In genomic region chr11:32554141-32555091, GRCm38 (mm10) we compare ENCODE assay signal across 11 mouse cellular contexts. TPM values are rescaled to one million over a fixed set of nuclear protein-coding genes. Genes with fewer than 3 reads are reported as not detected.
DNase-seq lines count a peak whose midpoint lies in the region; ATAC-seq and TF ChIP-seq lines count a peak whose summit lies in the region.
"Had no signal": no experiment of that assay in that cellular context is flagged by ENCODE, and none has a peak within 500 bp of the region (broad histone marks: within the 10 kb centered on the region; RNA-seq: fewer than 3 reads in every experiment).

No protein-coding gene starts in this region.

- H3K27ac ChIP-seq in spleen, adult 2 months (ENCODE audit: insufficient read depth, low read length), result peak overlapping the region; percentile 87
- no peak overlapping the region for H3K27ac ChIP-seq in liver, embryonic 11.5 days (ENCODE audit: low read depth, low read length)
- no peak overlapping the region for H3K27ac ChIP-seq in kidney, embryonic 15.5 days
- no peak overlapping the region for H3K27ac ChIP-seq in midbrain, embryonic 13.5 days

- TF ChIP-seq CTCF in spleen, adult 2 months (IDR thresholded peaks at IDR 0.05; ENCODE audit: extremely low read depth, insufficient read depth, insufficient read length, insufficient replicate concordance), result no peak

- no peak for TF ChIP-seq POLR2A in spleen, adult 2 months (IDR thresholded peaks at IDR 0.05; ENCODE audit: low read depth, low read length)

- peaks cover 79% of the 10 kb centered on the region for H3K4me1 ChIP-seq in spleen, adult 2 months (ENCODE audit: control insufficient read depth, insufficient read depth, insufficient read length)
- peaks cover 39% of the 10 kb centered on the region for H3K4me1 ChIP-seq in liver, embryonic 11.5 days (replicated peaks; ENCODE audit: control insufficient read depth, insufficient read depth, low read length)
- H3K4me1 ChIP-seq in kidney, embryonic 15.5 days, result peaks cover 47% of the 10 kb centered on the region
- H3K4me1 ChIP-seq in midbrain, embryonic 13.5 days (replicated peaks), result peaks cover 31% of the 10 kb centered on the region

- H3K36me3 ChIP-seq in spleen, adult 2 months (ENCODE audit: control insufficient read depth, insufficient read depth, low read length), result peaks cover 14% of the 10 kb centered on the region
- no peaks in the 10 kb centered on the region for H3K36me3 ChIP-seq in liver, embryonic 11.5 days (ENCODE audit: control insufficient read depth, insufficient read depth, low read length)
- no peaks in the 10 kb centered on the region for H3K36me3 ChIP-seq in kidney, embryonic 15.5 days
- H3K36me3 ChIP-seq in midbrain, embryonic 13.5 days, result no peaks in the 10 kb centered on the region
- H3K36me3 ChIP-seq: lung, embryonic 15.5 days had no signal

- ATAC-seq in activated CD4-positive, CD25-positive, alpha-beta regulatory T cell, adult 4 months, result peak; percentile 24
- peak; percentile 52 for ATAC-seq in liver, embryonic 11.5 days (replicated peaks; ENCODE audit: low FRiP score)
- peak; percentile 10; the same call in 1 of the 2 replicates for ATAC-seq in neutrophil, adult 5-6 weeks (ENCODE audit: extremely low read depth, insufficient number of reproducible peaks, low FRiP score, poor library complexity, severe bottlenecking)
- no peak for ATAC-seq in kidney, embryonic 15.5 days (replicated peaks; ENCODE audit: low FRiP score)
- ATAC-seq in midbrain, embryonic 13.5 days, result no peak
- ATAC-seq: Patski had no signal

- no peak for DNase-seq in spleen, adult 2 months (ENCODE audit: low read depth in 1 of 2, low spot score in 2 of 2)
- no peak for DNase-seq in spleen, postnatal 14 days (ENCODE audit: low spot score in 2 of 2)
- DNase-seq in liver, embryonic 11.5 days (ENCODE audit: low spot score), result no peak
- DNase-seq: cerebellum, postnatal 10 days; heart, postnatal 4 days had no signal

- H3K9me3 ChIP-seq in liver, embryonic 11.5 days (ENCODE audit: control insufficient read depth, low read length), result no peaks in the 10 kb centered on the region
- H3K9me3 ChIP-seq in kidney, embryonic 15.5 days (replicated peaks), result no peaks in the 10 kb centered on the region
- no peaks in the 10 kb centered on the region for H3K9me3 ChIP-seq in midbrain, embryonic 13.5 days
- H3K9me3 ChIP-seq: lung, embryonic 15.5 days had no signal

- H3K27me3 ChIP-seq in spleen, adult 2 months (ENCODE audit: control insufficient read depth, insufficient read depth, low read length), result no peaks in the 10 kb centered on the region
- no peaks in the 10 kb centered on the region for H3K27me3 ChIP-seq in liver, embryonic 11.5 days (replicated peaks; ENCODE audit: control insufficient read depth, insufficient read depth, low read length)
- no peaks in the 10 kb centered on the region for H3K27me3 ChIP-seq in kidney, embryonic 15.5 days
- no peaks in the 10 kb centered on the region for H3K27me3 ChIP-seq in midbrain, embryonic 13.5 days
- H3K27me3 ChIP-seq: lung, embryonic 15.5 days; Patski had no signal

- 35% methylated on average over 14 of the region's 14 CpGs for WGBS in spleen, adult 2 months
- 57% methylated on average over 14 of the region's 14 CpGs for WGBS in liver, embryonic 11.5 days
- WGBS in kidney, embryonic 15.5 days, result 78% methylated on average over 14 of the region's 14 CpGs
- WGBS in midbrain, embryonic 13.5 days, result 93% methylated on average over 14 of the region's 14 CpGs

- H3K4me2 ChIP-seq in liver, embryonic 11.5 days, result no peak overlapping the region; the same call in 1 of the 2 replicates
- H3K4me2 ChIP-seq in kidney, embryonic 15.5 days, result no peak overlapping the region
- H3K4me2 ChIP-seq in midbrain, embryonic 13.5 days (replicated peaks), result no peak overlapping the region
- H3K4me2 ChIP-seq: lung, embryonic 15.5 days had no signal

- H3K4me3 ChIP-seq in spleen, adult 2 months (ENCODE audit: extremely low read depth, insufficient read depth, insufficient read length), result no peak overlapping the region
- H3K4me3 ChIP-seq in liver, embryonic 11.5 days (ENCODE audit: low read depth, low read length), result no peak overlapping the region
- no peak overlapping the region for H3K4me3 ChIP-seq in kidney, embryonic 15.5 days (replicated peaks)
- no peak overlapping the region for H3K4me3 ChIP-seq in midbrain, embryonic 13.5 days (replicated peaks)
- H3K4me3 ChIP-seq: lung, embryonic 15.5 days had no signal

- 0 out of 2 replicates have a peak overlapping the region, but pooled peaks have one; percentile 25 for H3K9ac ChIP-seq in liver, embryonic 11.5 days (ENCODE audit: low read depth, low read length)
- H3K9ac ChIP-seq in kidney, embryonic 15.5 days, result no peak overlapping the region
- H3K9ac ChIP-seq in midbrain, embryonic 13.5 days (replicated peaks), result no peak overlapping the region
- H3K9ac ChIP-seq: lung, embryonic 15.5 days had no signal

RNA-seq across cellular contexts. Expression of gene Stk10, which starts 21.3 kb away (rescaled TPM):
- 82.8 and 87.0 TPM in 2 replicates for polyA plus RNA-seq in spleen, adult 2 months (2012; rRNA removed)
- polyA plus RNA-seq in activated CD4-positive, CD25-positive, alpha-beta regulatory T cell, adult 4 months (2017; shearing (Covaris generic)), result 100 to 1,000 TPM in 1 of 2 experiments, 10 to 100 TPM in 1; 66.9 to 116 TPM
- polyA plus RNA-seq in liver, embryonic 11.5 days (2014; fragmentation: Nextera tagmentation; extraction: Ambion mirVana), result 4.8 and 5.8 TPM in 2 replicates
- total RNA-seq in neutrophil, adult 5-6 weeks (2017), result 193 and 200 TPM in 2 replicates
- polyA plus RNA-seq in kidney, embryonic 15.5 days (2015; fragmentation: Nextera tagmentation; extraction: Ambion mirVana), result 5.4 TPM in 2 replicates
- polyA plus RNA-seq in midbrain, embryonic 13.5 days (2015; fragmentation: Nextera tagmentation; extraction: Ambion mirVana), result 1.1 and 2.3 TPM in 2 replicates

RNA-seq across cellular contexts. Expression of gene Efcab9, which starts 22.5 kb away (rescaled TPM):
- 0.16 and 0.54 TPM in 2 replicates for polyA plus RNA-seq in spleen, adult 2 months (2012; rRNA removed)
- polyA plus RNA-seq in activated CD4-positive, CD25-positive, alpha-beta regulatory T cell, adult 4 months (2017; shearing (Covaris generic)), result 1 to 10 TPM; 1.1 to 1.2 TPM
- 0.25 and 0.49 TPM in 2 replicates for polyA plus RNA-seq in liver, embryonic 11.5 days (2014; fragmentation: Nextera tagmentation; extraction: Ambion mirVana)
- total RNA-seq in neutrophil, adult 5-6 weeks (2017), result 4.5 and 4.9 TPM in 2 replicates
- polyA plus RNA-seq in kidney, embryonic 15.5 days (2015; fragmentation: Nextera tagmentation; extraction: Ambion mirVana), result 0.42 TPM in 1 of 2 replicates, not detected in the other
- 0.35 TPM in 1 of 2 replicates, not detected in the other for polyA plus RNA-seq in midbrain, embryonic 13.5 days (2015; fragmentation: Nextera tagmentation; extraction: Ambion mirVana)

Comparison
In these comparisons a context has a peak if more than half of its experiments do, and no peak if none do; other contexts are left out.
1. ATAC-seq: peak in activated CD4-positive, CD25-positive, alpha-beta regulatory T cell, adult 4 months (single experiment), liver, embryonic 11.5 days (single experiment) and neutrophil, adult 5-6 weeks (single experiment); none in kidney, embryonic 15.5 days (single experiment) and midbrain, embryonic 13.5 days (single experiment).